Mouse (Mus musculus) olfactory bulb, adult 2 months (tissue): ENCODE measurements around the gene Aqp5.

Source experiments
- CTCF ChIP-seq: fragments of 200-500 bp; IDR thresholded peaks from 2 replicates; pipeline ENCODE4 v1.5.1; 2012; ENCODE audit warnings: low read depth, mild to moderate bottlenecking, low read length, moderate library complexity; ENCODE audit not compliant: insufficient read depth
- POLR2A ChIP-seq: fragments of 200-500 bp; IDR thresholded peaks from 2 replicates; pipeline ENCODE4 v1.6.1; 2012; ENCODE audit warnings: mild to moderate bottlenecking, low read depth, low read length, moderate library complexity; ENCODE audit not compliant: insufficient read depth

DNA sequence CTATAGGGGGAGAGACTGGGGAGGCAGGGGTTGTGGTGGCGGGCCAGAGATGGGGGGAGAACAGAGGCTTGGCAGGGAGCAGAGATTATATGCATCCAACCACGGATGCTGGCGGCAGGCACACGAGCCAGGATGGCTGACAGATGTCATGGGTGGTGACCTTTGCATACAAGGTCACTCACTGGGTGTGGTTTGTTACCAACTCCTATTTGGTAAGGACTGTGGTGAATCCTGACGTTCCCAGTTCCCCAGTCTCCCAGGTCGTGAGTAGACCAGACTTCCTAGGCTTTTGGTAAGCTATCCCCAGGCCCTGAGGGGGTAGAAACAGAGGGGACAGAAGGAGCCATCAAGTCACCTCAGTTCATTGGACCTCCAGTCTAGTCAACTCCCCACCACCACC is 21.9 kb upstream of the Aqp5 start:
- TF ChIP-seq CTCF (no peak), POLR2A (no peak)
